Mouse (Mus musculus): ENCODE measurements at regions not wholly inside any gene's neighbourhood (a gene's known extent, or its start where the extent isn't known, plus 50 kb on each side); places are given as distances from the start of the nearest gene placed in this dataset.

GRCm38 (mm10) chr10:87686785-87687184, 165.2 kb downstream of the Pah start:
- no peaks in the 10 kb centered on the region for H3K4me1 ChIP-seq
- 82% methylated on average over 2 of the region's 2 CpGs for WGBS
- no peak overlapping the region for H3K4me3 ChIP-seq

GRCm38 (mm10) chr10:87687844-87688243, 166.2 kb downstream of the Pah start:
- Histone ChIP-seq H3K4me1 (no peaks in the 10 kb centered on the region), H3K36me3 (no peaks in the 10 kb centered on the region), H3K27me3 (no peaks in the 10 kb centered on the region), H3K4me3 (no peak overlapping the region), H3K9me3 (no peaks in the 10 kb centered on the region), H3K27ac (no peak overlapping the region), H3K4me2 (replicated peaks) (no peak overlapping the region), H3K9ac (no peak overlapping the region)
- 83% methylated on average over 2 of the region's 2 CpGs for WGBS
- no peak for ATAC-seq (ENCODE audit: insufficient number of reproducible peaks, insufficient read depth, low FRiP score, low TSS enrichment)

More at GRCm38 (mm10) chr10:87686785-87687184, 165.2 kb downstream of the Pah start:
- no peak overlapping the region for H3K27ac ChIP-seq
- no peaks in the 10 kb centered on the region for H3K36me3 ChIP-seq
- H3K27me3 ChIP-seq: no peaks in the 10 kb centered on the region
- no peak for ATAC-seq (ENCODE audit: insufficient number of reproducible peaks, insufficient read depth, low FRiP score, low TSS enrichment)
- no peak overlapping the region for H3K4me2 ChIP-seq (replicated peaks)
- no peak overlapping the region for H3K9ac ChIP-seq
- H3K9me3 ChIP-seq: no peaks in the 10 kb centered on the region

GRCm38 (mm10) chr10:87690831-87691230, 167.2 kb upstream of the Igf1 start:
- H3K27me3 ChIP-seq: no peaks in the 10 kb centered on the region
- H3K27ac ChIP-seq: no peak overlapping the region
- H3K4me1 ChIP-seq: no peaks in the 10 kb centered on the region
- H3K4me2 ChIP-seq (replicated peaks): no peak overlapping the region
- no peaks in the 10 kb centered on the region for H3K9me3 ChIP-seq
- no peaks in the 10 kb centered on the region for H3K36me3 ChIP-seq
- H3K9ac ChIP-seq: no peak overlapping the region
- no peak overlapping the region for H3K4me3 ChIP-seq
- no peak for ATAC-seq (ENCODE audit: insufficient number of reproducible peaks, insufficient read depth, low FRiP score, low TSS enrichment)

DNA sequence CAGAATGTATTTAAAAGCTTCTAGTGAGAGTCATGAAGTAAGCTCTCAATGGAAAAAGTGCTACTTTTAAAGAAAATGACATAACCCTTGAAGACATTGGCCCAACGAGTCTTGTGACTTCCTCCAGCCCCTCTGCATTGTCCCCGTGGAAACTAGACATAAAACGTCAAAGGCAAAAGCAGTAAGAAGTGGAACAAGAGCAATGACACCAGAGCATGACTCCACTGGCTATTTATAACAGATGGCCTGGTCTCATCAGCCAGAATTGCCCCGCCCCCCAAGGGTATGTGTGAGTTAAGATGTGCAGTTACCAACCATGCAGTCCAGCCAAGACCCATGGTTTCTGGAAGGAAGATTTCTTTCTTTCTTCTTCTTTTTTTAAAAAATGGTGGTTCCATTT, 161.6 kb upstream of the Igf1 start:
- no peaks in the 10 kb centered on the region for H3K4me1 ChIP-seq
- no peaks in the 10 kb centered on the region for H3K9me3 ChIP-seq
- H3K27ac ChIP-seq: no peak overlapping the region
- H3K36me3 ChIP-seq: no peaks in the 10 kb centered on the region
- H3K4me2 ChIP-seq (replicated peaks): no peak overlapping the region
- H3K4me3 ChIP-seq: no peak overlapping the region
- ATAC-seq (ENCODE audit: insufficient number of reproducible peaks, insufficient read depth, low FRiP score, low TSS enrichment): no peak
- no peak overlapping the region for H3K9ac ChIP-seq
- 63% methylated on average over 4 of the region's 4 CpGs for whole genome bisulfite sequencing
- H3K27me3 ChIP-seq: no peaks in the 10 kb centered on the region

DNA sequence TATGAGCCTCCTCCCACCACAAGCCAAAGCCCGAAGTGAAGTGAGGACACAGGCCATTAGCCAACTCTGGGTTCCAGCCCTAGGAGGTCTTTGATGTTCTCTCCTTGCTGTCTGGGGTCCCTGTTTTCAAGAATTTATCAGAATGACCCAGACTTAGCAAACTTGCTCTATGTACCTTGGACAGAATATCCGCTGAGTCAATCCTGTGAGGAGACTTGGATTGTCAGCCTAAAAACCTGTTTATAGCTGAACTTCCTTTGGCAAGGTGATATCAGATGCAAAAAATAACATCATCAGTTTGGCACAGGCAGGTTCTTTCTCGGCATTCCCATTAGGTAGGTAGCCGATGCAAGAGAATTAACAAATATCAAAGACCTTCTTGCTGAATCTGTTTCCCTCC, 146.9 kb upstream of the Igf1 start:
- H3K36me3 ChIP-seq: no peaks in the 10 kb centered on the region
- H3K27me3 ChIP-seq: no peaks in the 10 kb centered on the region
- no peaks in the 10 kb centered on the region for H3K4me1 ChIP-seq
- H3K4me2 ChIP-seq (replicated peaks): no peak overlapping the region
- no peak overlapping the region for H3K9ac ChIP-seq
- no peaks in the 10 kb centered on the region for H3K9me3 ChIP-seq
- 90% methylated on average over 4 of the region's 4 CpGs for WGBS
- H3K4me3 ChIP-seq: no peak overlapping the region
- no peak for ATAC-seq (ENCODE audit: insufficient number of reproducible peaks, insufficient read depth, low FRiP score, low TSS enrichment)
- H3K27ac ChIP-seq: no peak overlapping the region

GRCm38 (mm10) chr10:87711798-87712197, 146.3 kb upstream of the Igf1 start:
- no peaks in the 10 kb centered on the region for H3K36me3 ChIP-seq
- no peak overlapping the region for H3K4me2 ChIP-seq (replicated peaks)
- no peaks in the 10 kb centered on the region for H3K27me3 ChIP-seq
- no peaks in the 10 kb centered on the region for H3K4me1 ChIP-seq
- no peak for ATAC-seq (ENCODE audit: insufficient number of reproducible peaks, insufficient read depth, low FRiP score, low TSS enrichment)
- no peak overlapping the region for H3K4me3 ChIP-seq
- no peaks in the 10 kb centered on the region for H3K9me3 ChIP-seq
- no peak overlapping the region for H3K27ac ChIP-seq
- 58% methylated on average over 3 of the region's 3 CpGs for WGBS
- no peak overlapping the region for H3K9ac ChIP-seq

GRCm38 (mm10) chr10:87715874-87716600, 142.0 kb upstream of the Igf1 start:
- H3K9ac ChIP-seq: no peak overlapping the region
- H3K27me3 ChIP-seq: no peaks in the 10 kb centered on the region
- H3K4me1 ChIP-seq: no peaks in the 10 kb centered on the region
- 74% methylated on average over 6 of the region's 6 CpGs for WGBS
- H3K36me3 ChIP-seq: no peaks in the 10 kb centered on the region
- H3K9me3 ChIP-seq: no peaks in the 10 kb centered on the region
- no peak overlapping the region for H3K27ac ChIP-seq
- no peak overlapping the region for H3K4me3 ChIP-seq
- no peak overlapping the region for H3K4me2 ChIP-seq (replicated peaks)
- no peak for ATAC-seq (ENCODE audit: insufficient number of reproducible peaks, insufficient read depth, low FRiP score, low TSS enrichment)

DNA sequence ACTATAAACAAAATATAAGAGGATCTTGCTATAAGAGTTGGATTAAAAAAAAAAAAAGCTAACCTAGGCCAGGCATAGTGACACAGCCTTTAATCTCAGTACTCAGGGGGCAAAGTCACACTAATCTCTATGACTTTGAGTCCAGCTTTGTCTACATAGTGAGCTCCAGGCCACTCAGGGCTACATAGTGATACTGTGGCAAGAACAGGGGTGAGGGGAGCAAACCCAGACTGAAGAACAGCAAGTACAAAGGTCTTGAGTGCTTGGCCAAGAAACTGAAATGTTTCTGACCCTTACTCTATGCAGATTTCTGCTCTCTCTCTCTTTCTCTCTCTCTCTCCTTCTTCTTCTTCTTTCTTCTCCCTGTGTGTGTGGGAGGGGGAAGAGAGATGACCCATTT, 140.9 kb upstream of the Igf1 start:
- Histone ChIP-seq H3K27me3 (no peaks in the 10 kb centered on the region), H3K27ac (no peak overlapping the region), H3K9me3 (no peaks in the 10 kb centered on the region), H3K4me1 (no peaks in the 10 kb centered on the region), H3K4me3 (no peak overlapping the region), H3K36me3 (no peaks in the 10 kb centered on the region), H3K4me2 (replicated peaks) (no peak overlapping the region), H3K9ac (no peak overlapping the region)
- no peak for ATAC-seq (ENCODE audit: insufficient number of reproducible peaks, insufficient read depth, low FRiP score, low TSS enrichment)

DNA sequence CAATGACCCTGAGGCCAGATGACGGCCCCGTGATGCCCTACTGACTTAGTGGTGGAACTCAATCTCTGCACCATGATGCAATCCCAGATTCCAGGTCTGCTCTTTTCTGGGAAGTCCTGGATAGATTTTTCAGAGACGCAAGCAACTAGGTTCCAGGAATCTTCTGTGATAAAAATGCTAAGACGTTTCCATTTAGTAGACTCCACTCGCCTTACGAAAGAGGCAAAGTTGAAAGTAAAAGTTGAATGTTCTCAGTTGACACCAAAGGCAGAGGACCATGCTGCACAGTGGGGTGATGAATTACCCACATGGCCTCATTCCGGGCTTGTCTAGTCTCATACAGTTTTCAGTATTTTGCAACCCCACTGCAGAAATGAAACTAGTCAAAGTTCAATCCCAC, 139.6 kb upstream of the Igf1 start:
- H3K4me2 ChIP-seq (replicated peaks): no peak overlapping the region
- H3K9me3 ChIP-seq: no peaks in the 10 kb centered on the region
- H3K4me3 ChIP-seq: no peak overlapping the region
- no peak for ATAC-seq (ENCODE audit: insufficient number of reproducible peaks, insufficient read depth, low FRiP score, low TSS enrichment)
- WGBS: 92% methylated on average over 7 of the region's 7 CpGs
- H3K36me3 ChIP-seq: no peaks in the 10 kb centered on the region
- H3K4me1 ChIP-seq: no peaks in the 10 kb centered on the region
- H3K9ac ChIP-seq: no peak overlapping the region
- no peak overlapping the region for H3K27ac ChIP-seq
- no peaks in the 10 kb centered on the region for H3K27me3 ChIP-seq

DNA sequence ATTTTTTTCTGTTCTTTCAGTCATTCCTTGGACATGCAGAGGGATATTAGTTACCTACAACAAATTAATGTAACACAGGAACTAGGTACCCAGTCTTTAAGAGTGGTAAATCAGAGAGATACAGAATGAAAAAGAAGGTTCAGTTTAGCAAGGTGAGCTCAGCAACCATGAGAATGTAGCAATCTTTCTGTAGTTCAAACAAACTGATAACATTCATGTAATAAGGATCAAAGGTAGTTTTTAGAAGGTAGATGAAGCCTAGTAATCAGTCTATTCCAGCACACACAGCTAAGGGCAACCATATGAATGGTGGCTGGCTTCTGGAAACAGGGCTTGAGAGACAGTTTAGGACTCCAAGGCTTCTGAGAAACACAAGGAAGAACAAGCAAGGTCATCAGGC, 138.1 kb upstream of the Igf1 start:
- no peaks in the 10 kb centered on the region for H3K9me3 ChIP-seq
- H3K27me3 ChIP-seq: no peaks in the 10 kb centered on the region
- no peak overlapping the region for H3K9ac ChIP-seq
- no peaks in the 10 kb centered on the region for H3K4me1 ChIP-seq
- no peak for ATAC-seq (ENCODE audit: insufficient number of reproducible peaks, insufficient read depth, low FRiP score, low TSS enrichment)
- no peak overlapping the region for H3K4me2 ChIP-seq (replicated peaks)
- H3K4me3 ChIP-seq: no peak overlapping the region
- H3K27ac ChIP-seq: no peak overlapping the region
- no peaks in the 10 kb centered on the region for H3K36me3 ChIP-seq

DNA sequence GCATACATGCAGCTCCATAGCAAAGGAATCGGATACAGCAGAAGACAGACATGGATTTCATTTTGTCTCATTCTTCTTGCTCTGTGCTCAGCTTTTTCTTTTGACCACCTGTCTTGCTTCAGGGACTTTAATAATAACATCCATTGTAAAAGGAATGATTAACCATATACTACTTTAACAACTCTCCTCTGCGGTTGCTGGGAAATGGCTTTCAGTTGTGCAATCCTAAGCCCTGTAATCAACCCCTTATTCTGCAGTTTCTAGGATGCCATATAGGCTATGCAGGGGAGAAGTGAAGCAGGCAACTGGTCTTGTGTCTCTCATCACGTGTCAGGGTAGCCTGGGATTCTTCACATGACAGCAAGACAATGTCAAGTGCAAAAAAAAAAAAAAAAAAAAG, 135.8 kb upstream of the Igf1 start:
- H3K4me3 ChIP-seq: no peak overlapping the region
- H3K27me3 ChIP-seq: no peaks in the 10 kb centered on the region
- no peak overlapping the region for H3K27ac ChIP-seq
- H3K9ac ChIP-seq: no peak overlapping the region
- no peak overlapping the region for H3K4me2 ChIP-seq (replicated peaks)
- H3K36me3 ChIP-seq: no peaks in the 10 kb centered on the region
- no peaks in the 10 kb centered on the region for H3K9me3 ChIP-seq
- H3K4me1 ChIP-seq: no peaks in the 10 kb centered on the region
- no peak for ATAC-seq (ENCODE audit: insufficient number of reproducible peaks, insufficient read depth, low FRiP score, low TSS enrichment)
- WGBS: 79% methylated on average over 3 of the region's 3 CpGs

DNA sequence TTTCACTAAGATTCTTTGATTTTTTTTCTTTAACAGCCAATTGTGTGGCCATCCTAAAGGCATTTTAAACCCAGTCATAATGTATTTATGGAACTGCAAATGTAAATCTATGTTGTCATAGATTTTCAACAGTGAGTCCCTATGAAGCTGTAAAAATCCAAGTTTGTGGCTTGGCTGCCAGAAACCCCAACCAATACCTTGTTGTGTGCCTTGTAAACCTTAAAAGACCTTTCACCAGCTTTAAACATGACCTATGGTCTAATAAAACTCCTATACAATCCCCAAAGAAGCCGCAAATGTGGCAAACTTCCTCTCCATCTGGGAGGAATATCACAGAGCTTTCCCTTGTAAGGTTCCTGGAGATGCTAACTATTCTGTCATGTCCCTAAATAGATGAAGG, 125.4 kb upstream of the Igf1 start:
- WGBS: 82% methylated on average over 1 of the region's 1 CpGs
- H3K4me3 ChIP-seq: no peak overlapping the region
- no peak for ATAC-seq (ENCODE audit: insufficient number of reproducible peaks, insufficient read depth, low FRiP score, low TSS enrichment)
- H3K27ac ChIP-seq: no peak overlapping the region
- no peak overlapping the region for H3K4me2 ChIP-seq (replicated peaks)
- no peaks in the 10 kb centered on the region for H3K36me3 ChIP-seq
- H3K27me3 ChIP-seq: no peaks in the 10 kb centered on the region
- H3K9ac ChIP-seq: no peak overlapping the region
- no peaks in the 10 kb centered on the region for H3K9me3 ChIP-seq
- H3K4me1 ChIP-seq: no peaks in the 10 kb centered on the region

DNA sequence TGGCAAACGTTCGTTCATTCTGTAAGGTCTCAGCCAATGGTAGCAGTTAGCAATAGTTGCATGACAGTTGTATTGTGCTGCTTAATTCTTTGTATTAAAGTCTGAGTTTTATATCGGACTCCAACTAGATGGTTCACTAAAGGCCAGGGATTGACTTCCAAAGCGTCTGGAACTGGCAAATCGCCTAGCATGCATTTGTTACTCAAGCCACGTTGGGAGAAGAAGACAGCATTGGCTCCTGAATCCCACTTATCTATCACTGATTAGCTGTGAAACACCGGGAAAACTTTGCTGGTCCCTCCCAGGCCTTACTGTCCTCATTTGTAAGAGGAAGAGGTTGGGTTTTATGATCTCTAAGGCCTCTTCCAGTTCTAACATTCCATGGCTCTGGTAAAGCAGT, 124.8 kb upstream of the Igf1 start:
- Histone ChIP-seq H3K9me3 (no peaks in the 10 kb centered on the region), H3K27me3 (no peaks in the 10 kb centered on the region), H3K4me1 (no peaks in the 10 kb centered on the region), H3K9ac (no peak overlapping the region), H3K4me3 (no peak overlapping the region), H3K4me2 (replicated peaks) (no peak overlapping the region), H3K27ac (no peak overlapping the region), H3K36me3 (no peaks in the 10 kb centered on the region)
- ATAC-seq (ENCODE audit: insufficient number of reproducible peaks, insufficient read depth, low FRiP score, low TSS enrichment): no peak
- WGBS: 88% methylated on average over 7 of the region's 7 CpGs
